Mouse (Mus musculus) cerebellum, adult 2 months (tissue): Measurements from ENCODE around the gene Cog6. TPM values are rescaled to one million over a fixed set of nuclear protein-coding genes. Genes with fewer than 3 reads are reported as not detected.

Experiments
- DNase-seq, 2 experiments: peaks; one replicate each; pipeline ENCODE4 v3.0.0; 2021
- H3K27ac ChIP-seq: fragments of 200-500 bp; 2 replicates; pipeline ENCODE4 v1.5.1; 2012; ENCODE audit warnings: low read length, control low read depth, inconsistent platforms; ENCODE audit not compliant: insufficient read depth
- H3K27me3 ChIP-seq: fragments of 200-500 bp; 2 replicates; pipeline ENCODE4 v1.6.1; 2012; ENCODE audit warnings: inconsistent platforms, mild to moderate bottlenecking, low read length, moderate library complexity; ENCODE audit not compliant: control insufficient read depth, insufficient read depth
- H3K4me1 ChIP-seq: fragments of 200-500 bp; 2 replicates; pipeline ENCODE4 v1.6.1; 2011; ENCODE audit warnings: low read length; ENCODE audit not compliant: control insufficient read depth, insufficient read depth
- H3K4me3 ChIP-seq: fragments of 200-500 bp; replicated peaks from 2 replicates; pipeline ENCODE3; 2011; ENCODE audit warnings: mild to moderate bottlenecking, low read depth, low read length, control low read depth; ENCODE audit not compliant: insufficient read depth
- CTCF ChIP-seq: fragments of 200-500 bp; IDR thresholded peaks from 2 replicates; pipeline ENCODE4 v1.5.1; 2011; ENCODE audit warnings: low read depth, mild to moderate bottlenecking, control low read depth, low read length, moderate library complexity, borderline replicate concordance; ENCODE audit not compliant: insufficient read depth
- POLR2A ChIP-seq: fragments of 200-500 bp; IDR thresholded peaks from 2 replicates; pipeline ENCODE4 v1.6.1; 2011; ENCODE audit warnings: low read length, control low read depth, borderline replicate concordance; ENCODE audit not compliant: insufficient read depth
- WGBS: fragments of 180-500 bp; shearing (Covaris S2); methylation state at CpG from one replicate; pipeline ENCODE4 v1.1.7; 2018; 5-methylcytosine and 5-hydroxymethylcytosine counted together
- polyA plus RNA-seq: library from polyadenylated mRNA; depleted of rRNA; stranded (reverse); fragments of >200 nt; gene quantifications from 2 replicates; pipeline ENCODE4 v1.2.3, GENCODE M21; 2012

The Cog6 gene
- polyA plus RNA-seq, 1 experiment: 44.0 TPM

- TF ChIP-seq CTCF (no peak), POLR2A (no peak)
- Histone ChIP-seq H3K4me1 (no peaks in the 10 kb centered on the region), H3K27ac (no peak overlapping the region), H3K27me3 (no peaks in the 10 kb centered on the region; the same call in 1 of the 2 replicates), H3K4me3 (no peak overlapping the region)
- 40% methylated on average over 7 of the region's 7 CpGs for WGBS
- DNase-seq: no peak
Observed at GRCm38 (mm10) chr3:52957861-52958260, 59.2 kb downstream of the Cog6 start.

- TF ChIP-seq CTCF (no peak), POLR2A (no peak)
- Histone ChIP-seq H3K27me3 (no peaks in the 10 kb centered on the region; the same call in 1 of the 2 replicates), H3K4me1 (no peaks in the 10 kb centered on the region), H3K4me3 (no peak overlapping the region), H3K27ac (no peak overlapping the region)
- WGBS: 89% methylated on average over 11 of the region's 11 CpGs
- no peak for DNase-seq
Observed at GRCm38 (mm10) chr3:52956236-52956635, 60.8 kb downstream of the Cog6 start.

GRCm38 (mm10) chr3:52955481-52956019 is 61.5 kb downstream of the Cog6 start:
- Histone ChIP-seq H3K27me3 (no peaks in the 10 kb centered on the region; the same call in 1 of the 2 replicates), H3K4me3 (no peak overlapping the region), H3K27ac (no peak overlapping the region), H3K4me1 (no peaks in the 10 kb centered on the region)
- TF ChIP-seq CTCF: no peak
- no peak for TF ChIP-seq POLR2A
- DNase-seq: no peak
- 18% methylated on average over 10 of the region's 10 CpGs for WGBS

- Histone ChIP-seq H3K4me3 (no peak overlapping the region), H3K4me1 (no peaks in the 10 kb centered on the region), H3K27me3 (no peaks in the 10 kb centered on the region; the same call in 1 of the 2 replicates), H3K27ac (no peak overlapping the region)
- no peak for DNase-seq
- TF ChIP-seq POLR2A (no peak), CTCF (no peak)
- WGBS: 59% methylated on average over 9 of the region's 9 CpGs
Observed at GRCm38 (mm10) chr3:52954656-52955055, 62.4 kb downstream of the Cog6 start.

- Histone ChIP-seq H3K27me3 (no peaks in the 10 kb centered on the region; the same call in 1 of the 2 replicates), H3K4me1 (no peaks in the 10 kb centered on the region), H3K4me3 (no peak overlapping the region), H3K27ac (no peak overlapping the region)
- TF ChIP-seq CTCF (no peak), POLR2A (no peak)
- DNase-seq: no peak
- 27% methylated on average over 1 of the region's 1 CpGs for WGBS
Observed at GRCm38 (mm10) chr3:52953831-52954230, 63.2 kb downstream of the Cog6 start.

GRCm38 (mm10) chr3:52948824-52949223 is 68.2 kb downstream of the Cog6 start:
- TF ChIP-seq POLR2A (no peak), CTCF (no peak)
- H3K4me3 ChIP-seq: no peak overlapping the region
- no peak overlapping the region for H3K27ac ChIP-seq
- H3K27me3 ChIP-seq: no peaks in the 10 kb centered on the region
- DNase-seq: no peak
- H3K4me1 ChIP-seq: no peaks in the 10 kb centered on the region
- WGBS: 98% methylated on average over 5 of the region's 5 CpGs

GRCm38 (mm10) chr3:52947444-52947843 is 69.6 kb downstream of the Cog6 start:
- 91% methylated on average over 5 of the region's 5 CpGs for WGBS
- H3K27me3 ChIP-seq: no peaks in the 10 kb centered on the region

GRCm38 (mm10) chr3:52940832-52941468 is 76.1 kb downstream of the Cog6 start:
- TF ChIP-seq CTCF: no peak
- no peak for TF ChIP-seq POLR2A
- no peak overlapping the region; the same call in 1 of the 2 replicates for H3K27ac ChIP-seq
- peak; percentile 76 to 79 for DNase-seq
- H3K4me1 ChIP-seq: peaks cover 13% of the 10 kb centered on the region; the same call in 1 of the 2 replicates
- WGBS: 30% methylated on average over 10 of the region's 10 CpGs
- H3K27me3 ChIP-seq: no peaks in the 10 kb centered on the region
- no peak overlapping the region for H3K4me3 ChIP-seq

More at GRCm38 (mm10) chr3:52947444-52947843, 69.6 kb downstream of the Cog6 start:
- no peak for DNase-seq
- H3K27ac ChIP-seq: no peak overlapping the region
- TF ChIP-seq CTCF (no peak), POLR2A (no peak)
- no peak overlapping the region for H3K4me3 ChIP-seq
- H3K4me1 ChIP-seq: no peaks in the 10 kb centered on the region
